Mouse (Mus musculus) monocyte, adult 5-6 weeks (primary cell): ENCODE data around the gene Cdkn1c. TPM values are rescaled to one million over a fixed set of nuclear protein-coding genes. Genes with fewer than 3 reads are reported as not detected.

Source experiments
- ATAC-seq: fragments of 153-309, 156-312 bp; replicated peaks from 2 replicates; pipeline ENCODE4 v1.8.0; 2017; ENCODE audit warnings: mild to moderate bottlenecking; ENCODE audit not compliant: low TSS enrichment, insufficient number of reproducible peaks, severe bottlenecking, poor library complexity, low FRiP score
- total RNA-seq: library from RNA; stranded (forward); fragments of 200-1000, 200-491, 200-594 nt; gene quantifications from 3 replicates; pipeline ENCODE4 v1.2.3, GENCODE M21; 2017

Gene Cdkn1c
- total RNA-seq: 3.5 to 20.8 TPM (median 3.8 TPM) in 3 replicates

DNA sequence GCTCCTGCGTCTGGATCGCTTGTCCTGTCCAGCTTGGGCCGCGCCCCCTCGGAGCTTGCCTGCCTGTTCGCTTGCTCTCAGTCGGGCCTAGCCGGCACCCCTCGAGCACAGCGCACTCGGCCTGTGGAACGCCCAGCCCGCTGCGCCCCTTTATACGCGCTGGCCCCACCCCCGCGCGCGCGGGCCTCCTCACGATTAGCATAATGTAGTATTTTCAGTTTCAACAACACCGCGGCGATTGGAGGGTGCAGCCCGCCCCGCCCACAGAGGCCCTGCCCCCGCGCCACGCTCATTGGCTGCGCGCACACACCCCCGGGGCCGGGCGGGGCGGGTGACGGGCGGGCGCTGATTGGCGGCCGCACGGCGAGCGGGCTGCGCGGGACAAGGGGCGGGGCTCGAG, at the start of gene Cdkn1c:
Gene Cdkn1c (minus strand): TSS at position 177 of the 400 bp plus-strand sequence.
- ATAC-seq: peak; percentile 61

DNA sequence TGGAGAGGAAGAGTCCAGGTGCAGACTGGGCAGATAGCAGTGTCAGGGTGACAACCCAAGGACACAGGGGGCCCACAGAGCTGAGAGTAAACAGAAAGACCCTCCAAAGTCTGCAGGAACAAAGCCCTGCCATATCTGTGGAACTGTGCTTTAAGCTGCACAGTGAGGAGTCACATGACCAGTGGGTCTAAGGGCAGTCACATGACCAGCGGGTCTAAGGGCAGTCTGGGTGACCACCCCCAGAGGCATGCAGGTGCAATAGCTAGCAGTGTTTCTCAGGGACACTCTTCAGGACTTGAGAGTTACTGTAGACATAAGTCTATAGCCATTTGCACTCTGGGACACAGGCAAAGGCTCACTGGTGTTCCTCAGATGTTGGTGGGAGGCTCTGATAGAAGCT, 48.7 kb upstream of the Cdkn1c start:
- no peak for ATAC-seq

DNA sequence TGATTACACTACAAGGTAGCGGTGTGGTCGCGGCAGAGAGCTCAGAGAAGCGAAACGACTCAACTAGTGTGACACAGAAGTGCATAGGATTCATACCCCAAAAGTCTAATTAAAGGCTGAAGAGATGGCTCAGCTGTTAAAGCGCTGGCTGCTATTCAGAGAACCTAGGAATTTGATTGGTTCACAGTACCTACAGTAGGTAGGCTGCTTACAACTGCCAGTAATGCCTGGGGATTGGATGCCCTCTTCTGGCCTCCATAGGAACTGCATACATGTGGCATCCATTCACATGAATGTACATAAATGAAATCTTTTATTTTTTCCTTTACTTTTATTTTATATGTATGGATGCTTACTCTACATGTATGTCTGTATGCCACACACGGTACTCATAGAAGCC, 45.8 kb upstream of the Cdkn1c start:
- ATAC-seq: no peak; the same call in 1 of the 2 replicates

DNA sequence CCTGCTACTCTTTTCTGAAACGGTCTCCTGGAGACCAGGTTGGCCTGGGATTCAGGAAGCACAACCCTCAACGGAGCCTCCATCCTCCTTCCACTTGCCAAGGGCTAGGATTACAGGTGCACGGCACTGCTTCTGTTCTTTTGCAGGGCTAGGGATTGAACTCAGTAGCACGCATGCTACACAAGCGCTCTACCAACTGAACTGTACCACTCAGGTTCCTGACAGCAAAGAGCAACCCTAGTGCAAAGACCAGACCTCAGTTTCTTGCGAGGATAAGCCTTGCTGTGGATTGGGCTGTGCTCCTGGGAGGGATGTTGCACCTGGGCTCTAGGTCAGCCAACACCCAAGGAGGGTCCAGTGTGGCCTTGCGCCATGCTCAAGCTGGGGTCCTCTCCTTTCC, 45.4 kb upstream of the Cdkn1c start:
- no peak for ATAC-seq

GRCm38 (mm10) chr7:143505823-143506222, 45.0 kb upstream of the Cdkn1c start:
- ATAC-seq: no peak

GRCm38 (mm10) chr7:143505411-143505810, 44.6 kb upstream of the Cdkn1c start:
- ATAC-seq: no peak

DNA sequence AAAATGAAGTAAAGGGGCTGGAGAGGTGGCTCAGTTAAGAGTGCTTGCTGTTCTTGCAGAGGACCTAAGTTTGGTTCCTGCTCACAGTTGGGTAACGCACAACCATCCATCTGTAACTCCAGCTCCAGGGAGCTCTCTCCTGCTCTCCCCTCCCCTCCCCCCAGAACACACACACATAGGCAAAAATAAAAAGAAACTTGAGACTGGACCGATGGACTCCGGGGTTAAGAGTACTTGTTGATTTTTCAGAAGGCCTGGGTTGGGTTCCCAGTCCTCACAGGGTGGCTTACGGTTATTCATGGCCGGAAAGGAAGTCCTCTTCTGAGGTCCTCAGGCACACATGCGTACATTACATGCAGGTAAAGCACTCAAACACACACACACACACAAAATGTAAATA, 43.1 kb upstream of the Cdkn1c start:
- ATAC-seq: no peak

DNA sequence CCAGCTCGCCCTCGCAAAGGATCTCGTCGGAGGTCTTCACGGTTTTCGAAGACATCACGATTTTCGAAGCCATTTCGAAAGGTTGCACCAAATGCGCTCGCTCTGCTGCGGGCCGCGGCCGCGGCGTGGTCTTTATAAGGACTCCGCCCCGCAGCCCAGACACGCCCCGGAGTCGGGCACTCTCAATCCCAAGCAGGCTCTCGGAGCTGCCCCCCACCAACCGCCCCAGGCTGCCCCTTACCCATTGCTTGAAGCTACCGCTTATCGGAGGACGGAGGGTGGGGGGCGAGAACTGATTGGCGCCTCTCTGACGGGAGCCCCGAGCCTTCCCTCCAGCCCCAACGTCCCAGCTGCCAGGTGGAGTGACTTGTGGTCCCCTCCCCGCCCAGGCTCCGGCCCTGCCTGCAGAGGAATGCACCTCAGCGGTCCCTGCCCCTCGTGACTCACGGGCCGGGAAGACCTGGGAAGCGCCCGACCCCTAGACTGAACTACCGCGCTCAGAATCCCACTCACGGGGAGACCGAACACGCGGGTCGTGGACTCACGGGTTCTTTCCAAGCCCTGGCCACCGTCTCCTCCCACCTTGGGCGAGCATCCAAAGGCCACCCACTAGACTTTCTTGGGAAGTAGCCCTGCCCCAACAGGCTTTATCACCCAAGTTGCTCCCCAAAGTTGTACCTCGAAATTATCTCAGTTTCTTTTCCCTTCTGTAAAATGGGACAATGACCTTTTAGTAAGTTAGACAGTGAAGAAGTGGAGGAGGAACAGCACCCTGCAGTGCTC, 41.8 kb upstream of the Cdkn1c start, which contains the start of gene Phlda2:
Gene Phlda2 (minus strand): TSS at position 733 of the 783 bp plus-strand sequence.
- no peak for ATAC-seq

DNA sequence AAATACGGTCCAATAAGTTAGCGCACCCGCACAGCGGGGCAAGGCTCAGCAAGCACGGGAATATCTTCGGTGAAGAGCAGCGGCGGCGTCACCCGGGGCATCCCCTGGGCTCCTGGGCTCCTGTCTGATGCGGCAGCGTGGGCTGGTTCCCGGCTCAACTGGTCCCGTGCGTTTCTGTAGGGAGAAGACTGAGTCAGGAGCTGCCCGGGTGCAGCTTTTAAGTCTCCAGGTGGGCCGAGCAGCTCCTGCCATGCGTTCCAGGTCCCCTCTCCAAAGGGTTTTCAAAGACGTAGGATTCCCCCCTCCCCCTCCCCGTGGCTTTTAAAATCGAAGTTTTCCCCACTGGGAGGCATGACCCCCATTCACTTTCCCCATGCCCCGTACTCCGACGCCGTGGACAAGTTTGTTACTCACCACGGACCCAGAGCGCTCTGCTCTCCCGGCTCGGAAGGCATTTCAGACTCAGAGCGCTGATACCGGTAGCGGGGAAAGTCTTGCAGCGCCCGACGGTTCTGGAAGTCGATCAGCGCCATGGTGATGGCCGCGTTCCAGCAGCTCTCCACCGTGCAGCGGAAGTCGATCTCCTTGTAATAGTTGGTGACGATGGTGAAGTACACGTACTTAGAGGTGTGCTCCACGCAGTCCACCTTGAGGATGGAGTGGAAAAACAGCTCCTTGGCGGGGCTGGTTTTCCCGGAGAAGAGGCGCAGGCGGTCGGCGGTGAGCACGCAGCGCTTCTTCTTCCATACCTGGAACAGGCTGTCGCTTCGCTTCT, 41.0 kb upstream of the Cdkn1c start:
- no peak for ATAC-seq

DNA sequence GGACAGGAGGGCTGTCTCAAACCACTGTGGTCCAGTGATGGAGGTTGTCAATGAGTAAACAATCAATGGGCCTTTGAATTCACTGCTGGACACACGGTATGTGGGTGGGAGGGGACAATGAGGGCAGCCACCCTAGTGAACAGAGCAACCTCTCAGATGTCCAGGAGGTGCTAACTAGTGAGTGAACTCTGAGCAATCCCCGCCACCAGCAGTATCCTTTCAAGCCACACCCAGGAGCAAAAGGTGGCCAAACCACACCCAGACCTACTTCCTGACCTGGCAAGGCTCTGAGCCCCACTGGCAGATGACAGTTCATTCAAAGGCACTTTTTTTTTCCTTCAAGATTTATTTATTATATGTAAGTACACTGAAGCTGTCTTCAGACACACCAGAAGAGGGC, 40.1 kb upstream of the Cdkn1c start:
- no peak for ATAC-seq

GRCm38 (mm10) chr7:143498584-143498983, 37.7 kb upstream of the Cdkn1c start:
- no peak for ATAC-seq

GRCm38 (mm10) chr7:143495104-143495961, 34.5 kb upstream of the Cdkn1c start:
- ATAC-seq: no peak

- ATAC-seq: no peak
Measured at GRCm38 (mm10) chr7:143493616-143494126, 32.8 kb upstream of the Cdkn1c start.

GRCm38 (mm10) chr7:143489735-143490134, 28.9 kb upstream of the Cdkn1c start:
- ATAC-seq: no peak

GRCm38 (mm10) chr7:143482541-143482940, 21.7 kb upstream of the Cdkn1c start:
- no peak for ATAC-seq

GRCm38 (mm10) chr7:143481806-143482387, 21.0 kb upstream of the Cdkn1c start:
- no peak for ATAC-seq

DNA sequence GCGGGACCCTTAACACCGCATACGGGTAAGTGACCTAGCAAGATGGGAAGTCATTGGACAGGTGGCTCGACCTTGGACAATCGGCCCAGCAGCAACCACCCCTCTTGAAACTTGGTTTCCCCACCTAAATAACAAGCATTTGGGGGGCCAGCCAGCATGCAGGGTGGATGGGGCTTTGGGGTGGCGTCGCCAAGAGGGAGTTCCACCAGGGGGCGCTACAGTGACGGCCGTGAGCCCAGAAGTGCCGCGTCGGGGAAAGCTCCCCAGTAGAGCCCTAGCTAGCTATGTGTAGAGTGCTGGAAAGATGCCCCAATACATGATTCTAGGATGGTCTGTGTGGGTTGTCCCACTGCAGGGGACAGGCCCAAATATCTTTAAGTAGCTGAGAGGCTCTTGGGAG, 19.6 kb upstream of the Cdkn1c start:
- no peak for ATAC-seq

GRCm38 (mm10) chr7:143477800-143478199, 16.9 kb upstream of the Cdkn1c start:
- ATAC-seq: no peak
